Mouse (Mus musculus) forebrain, embryonic 11.5 days (tissue): ENCODE measurements around the gene Gm35549. TPM values are rescaled to one million over a fixed set of nuclear protein-coding genes. Genes with fewer than 3 reads are reported as not detected.

ENCODE experiments used
- ATAC-seq: fragments of 200-750 bp; cut with Nextera tagmentation; replicated peaks from 2 replicates; pipeline ENCODE4 v1.8.0; 2017; ENCODE audit warnings: moderate TSS enrichment; ENCODE audit not compliant: low FRiP score
- DNase-seq: peaks from one replicate; pipeline ENCODE4 v3.0.0-alpha.2; 2017; ENCODE audit warnings: low spot score
- H3K27ac ChIP-seq: fragments of 300-500 bp; sonication (generic); 2 replicates; pipeline ENCODE4 v1.5.1; 2014; ENCODE audit warnings: low read depth, low read length
- H3K27me3 ChIP-seq: fragments of 300-500 bp; sonication (generic); 2 replicates; pipeline ENCODE4 v1.6.1; 2014; ENCODE audit warnings: mild to moderate bottlenecking, low read length, mixed read lengths; ENCODE audit not compliant: control insufficient read depth, insufficient read depth
- H3K36me3 ChIP-seq: fragments of 300-500 bp; sonication (generic); 2 replicates; pipeline ENCODE4 v1.6.1; 2014; ENCODE audit warnings: mild to moderate bottlenecking, low read length, moderate library complexity, mixed read lengths; ENCODE audit not compliant: control insufficient read depth, insufficient read depth
- H3K4me1 ChIP-seq: fragments of 300-500 bp; sonication (generic); replicated peaks from 2 replicates; pipeline ENCODE4 v1.6.1; 2014; ENCODE audit warnings: low read length, mixed read lengths; ENCODE audit not compliant: control insufficient read depth, insufficient read depth
- H3K4me2 ChIP-seq: fragments of 300-500 bp; sonication (generic); 2 replicates; pipeline ENCODE4 v1.6.1; 2014; ENCODE audit warnings: low read depth, mild to moderate bottlenecking, low read length, moderate library complexity, mixed read lengths; ENCODE audit not compliant: severe bottlenecking
- H3K4me3 ChIP-seq: fragments of 300-500 bp; sonication (generic); 2 replicates; pipeline ENCODE4 v1.5.1; 2014; ENCODE audit warnings: low read depth, low read length
- H3K9ac ChIP-seq: fragments of 300-500 bp; sonication (generic); 2 replicates; pipeline ENCODE4 v1.6.1; 2014; ENCODE audit warnings: low read length
- H3K9me3 ChIP-seq: fragments of 300-500 bp; sonication (generic); 2 replicates; pipeline ENCODE4 v1.6.1; 2016; ENCODE audit warnings: low read length, mixed read lengths; ENCODE audit not compliant: control insufficient read depth
- WGBS: fragments of 180-500 bp; shearing (Covaris S2); extraction: QIAGEN DNeasy Blood & Tissue Kit; methylation state at CpG from one replicate; pipeline ENCODE4 v1.1.7; 2014; 5-methylcytosine and 5-hydroxymethylcytosine counted together
- polyA plus RNA-seq: library from polyadenylated mRNA; unstranded; fragments of >200 nt; fragmentation: Nextera tagmentation; extraction: Ambion mirVana; gene quantifications from 2 replicates; pipeline ENCODE4 v1.2.1, GENCODE M21; 2014

Gm35549 gene
- polyA plus RNA-seq, 1 experiment from 2014 or later = 0.67 TPM

- no peaks in the 10 kb centered on the region for H3K27me3 ChIP-seq
- H3K4me3 ChIP-seq = no peak overlapping the region
- H3K9ac ChIP-seq = no peak overlapping the region
- WGBS = 86% methylated on average over 3 of the region's 3 CpGs
- H3K9me3 ChIP-seq = no peaks in the 10 kb centered on the region
- H3K4me2 ChIP-seq = no peak overlapping the region
- no peak overlapping the region for H3K27ac ChIP-seq
- ATAC-seq (no peak), DNase-seq (no peak)
- peaks cover 15% of the 10 kb centered on the region; the same call in 1 of the 2 replicates for H3K36me3 ChIP-seq
- no peaks in the 10 kb centered on the region for H3K4me1 ChIP-seq
Observed at GRCm38 (mm10) chr9:122845621-122846020, 1.8 kb upstream of the Gm35549 start.

GRCm38 (mm10) chr9:122837680-122838079 lies 6.2 kb downstream of the Gm35549 start:
- Histone ChIP-seq H3K4me2 (no peak overlapping the region), H3K27ac (no peak overlapping the region), H3K27me3 (no peaks in the 10 kb centered on the region), H3K4me1 (no peaks in the 10 kb centered on the region), H3K9ac (no peak overlapping the region), H3K36me3 (no peaks in the 10 kb centered on the region), H3K9me3 (no peaks in the 10 kb centered on the region), H3K4me3 (no peak overlapping the region)
- DNase-seq = peak; percentile 71
- no peak; the same call in 1 of the 2 replicates for ATAC-seq
- 28% methylated on average over 16 of the region's 16 CpGs for WGBS

- Histone ChIP-seq H3K4me3 (no peak overlapping the region), H3K9me3 (no peaks in the 10 kb centered on the region), H3K27me3 (no peaks in the 10 kb centered on the region), H3K36me3 (no peaks in the 10 kb centered on the region), H3K27ac (peak overlapping the region; percentile 18; the same call in 1 of the 2 replicates), H3K4me1 (no peaks in the 10 kb centered on the region), H3K4me2 (no peak overlapping the region), H3K9ac (no peak overlapping the region)
- DNase-seq (no peak), ATAC-seq (0 out of 2 replicates have a peak, but pooled peaks have one; percentile 10)
- WGBS = 90% methylated on average over 4 of the region's 4 CpGs
Observed at GRCm38 (mm10) chr9:122837216-122837615, 6.6 kb downstream of the Gm35549 start.

- Histone ChIP-seq H3K4me1 (no peaks in the 10 kb centered on the region), H3K9ac (no peak overlapping the region), H3K4me2 (no peak overlapping the region), H3K36me3 (no peaks in the 10 kb centered on the region), H3K27me3 (no peaks in the 10 kb centered on the region), H3K4me3 (no peak overlapping the region), H3K9me3 (no peaks in the 10 kb centered on the region), H3K27ac (peak overlapping the region; percentile 18; the same call in 1 of the 2 replicates)
- WGBS = 55% methylated on average over 6 of the region's 6 CpGs
- DNase-seq = peak; percentile 64
- ATAC-seq = peak; percentile 44; the same call in 1 of the 2 replicates
Observed at GRCm38 (mm10) chr9:122836790-122837189, 7.0 kb downstream of the Gm35549 start.

- no peak overlapping the region; the same call in 1 of the 2 replicates for H3K9ac ChIP-seq
- WGBS = 76% methylated on average over 9 of the region's 9 CpGs
- ATAC-seq = no peak
Observed at GRCm38 (mm10) chr9:122836126-122836525, 7.7 kb downstream of the Gm35549 start.

GRCm38 (mm10) chr9:122829826-122830380 lies 13.9 kb downstream of the Gm35549 start:
- H3K4me2 ChIP-seq = no peak overlapping the region
- DNase-seq (no peak), ATAC-seq (no peak)
- 85% methylated on average over 4 of the region's 4 CpGs for WGBS
- no peak overlapping the region for H3K4me3 ChIP-seq
- H3K9me3 ChIP-seq = no peaks in the 10 kb centered on the region
- no peaks in the 10 kb centered on the region for H3K36me3 ChIP-seq
- H3K27ac ChIP-seq = no peak overlapping the region
- no peaks in the 10 kb centered on the region for H3K27me3 ChIP-seq
- no peak overlapping the region for H3K9ac ChIP-seq
- no peaks in the 10 kb centered on the region for H3K4me1 ChIP-seq

More at GRCm38 (mm10) chr9:122836126-122836525, 7.7 kb downstream of the Gm35549 start:
- DNase-seq = no peak
- no peak overlapping the region for H3K4me3 ChIP-seq
- H3K36me3 ChIP-seq = no peaks in the 10 kb centered on the region
- H3K9me3 ChIP-seq = no peaks in the 10 kb centered on the region
- no peaks in the 10 kb centered on the region for H3K27me3 ChIP-seq
- H3K4me2 ChIP-seq = no peak overlapping the region
- no peaks in the 10 kb centered on the region for H3K4me1 ChIP-seq
- H3K27ac ChIP-seq = no peak overlapping the region; the same call in 1 of the 2 replicates

- Histone ChIP-seq H3K9ac (no peak overlapping the region), H3K27ac (no peak overlapping the region), H3K9me3 (no peaks in the 10 kb centered on the region), H3K4me3 (no peak overlapping the region), H3K36me3 (no peaks in the 10 kb centered on the region), H3K27me3 (no peaks in the 10 kb centered on the region), H3K4me1 (no peaks in the 10 kb centered on the region), H3K4me2 (no peak overlapping the region)
- 92% methylated on average over 4 of the region's 4 CpGs for WGBS
- DNase-seq (no peak), ATAC-seq (no peak)
Observed at GRCm38 (mm10) chr9:122826743-122827142, 17.1 kb downstream of the Gm35549 start.

- 87% methylated on average over 5 of the region's 5 CpGs for WGBS
- ATAC-seq (no peak), DNase-seq (no peak)
- Histone ChIP-seq H3K27ac (no peak overlapping the region), H3K9me3 (no peaks in the 10 kb centered on the region), H3K4me3 (no peak overlapping the region), H3K9ac (no peak overlapping the region), H3K27me3 (no peaks in the 10 kb centered on the region), H3K4me1 (no peaks in the 10 kb centered on the region), H3K4me2 (no peak overlapping the region), H3K36me3 (no peaks in the 10 kb centered on the region)
Observed at GRCm38 (mm10) chr9:122823374-122824017, 20.3 kb downstream of the Gm35549 start.
